In the genomic region with DNA sequence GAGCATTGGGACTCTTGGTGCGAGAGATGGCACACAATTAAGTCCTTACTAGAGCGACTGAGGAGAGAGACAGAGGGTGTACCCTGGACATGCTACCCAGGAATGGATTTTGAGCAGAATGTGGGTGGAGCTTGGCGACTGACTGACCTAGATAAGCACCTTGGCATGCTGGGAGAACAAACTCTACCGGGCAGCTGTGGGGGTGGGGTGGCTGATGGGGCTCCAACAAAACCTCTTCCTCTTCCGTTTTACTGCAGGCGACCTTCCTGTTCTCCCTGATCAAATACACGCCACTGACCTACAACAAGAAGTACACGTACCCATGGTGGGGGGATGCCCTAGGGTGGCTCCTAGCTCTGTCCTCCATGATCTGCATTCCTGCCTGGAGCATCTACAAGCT, we compare ENCODE assay signal across 13 mouse cellular contexts. TPM values are rescaled to one million over a fixed set of nuclear protein-coding genes. Genes with fewer than 3 reads are reported as not detected.
A peak's percentile ranks its signal among the peaks of the same experiment; 100 is the strongest.
DNase-seq lines count a peak whose midpoint lies in the region; ATAC-seq and TF ChIP-seq lines count a peak whose summit lies in the region.
"Had no signal": no experiment of that assay in that cellular context is flagged by ENCODE, and none has a peak within 500 bp of the region (broad histone marks: within the 10 kb centered on the region; RNA-seq: fewer than 3 reads in every experiment).

No protein-coding gene starts in this region.

- no peak overlapping the region for H3K9ac ChIP-seq in MEL (ENCODE audit: control insufficient read depth, low read depth, low read length, poor library complexity, severe bottlenecking)
- peak overlapping the region; percentile 43 for H3K9ac ChIP-seq in liver, embryonic 14.5 days (replicated peaks)
- no peak overlapping the region for H3K9ac ChIP-seq in forebrain, embryonic 15.5 days (replicated peaks)
- H3K9ac ChIP-seq in hindbrain, embryonic 16.5 days (ENCODE audit: low read depth, low read length): no peak overlapping the region
- H3K9ac ChIP-seq: lung, embryonic 15.5 days had no signal

- ATAC-seq in liver, embryonic 14.5 days (ENCODE audit: insufficient read depth): peak; percentile 83
- ATAC-seq in forebrain, embryonic 15.5 days (replicated peaks): no peak
- no peak for ATAC-seq in hindbrain, embryonic 16.5 days

- TF ChIP-seq EP300 in MEL (IDR thresholded peaks at IDR 0.05; ENCODE audit: low read depth in 1 of 2, low read length in 2 of 2): no peak
- peak; percentile 40 for TF ChIP-seq EP300 in liver, embryonic 14.5 days (IDR thresholded peaks at IDR 0.05; ENCODE audit: low read depth)

- H3K4me3 ChIP-seq in MEL (ENCODE audit: control insufficient read depth in 1 of 2, insufficient read depth in 1 of 2, low read depth in 2 of 2, low read length in 2 of 2): no peak overlapping the region
- H3K4me3 ChIP-seq in liver, embryonic 14.5 days (ENCODE audit: insufficient read depth in 1 of 2, low read depth in 2 of 2, low read length in 2 of 2): peak overlapping the region; percentile 50 to 58
- H3K4me3 ChIP-seq in forebrain, embryonic 15.5 days: no peak overlapping the region
- H3K4me3 ChIP-seq in hindbrain, embryonic 16.5 days (ENCODE audit: low read length): no peak overlapping the region
- H3K4me3 ChIP-seq: lung, embryonic 15.5 days had no signal

- no peak for TF ChIP-seq POLR2A in MEL (IDR thresholded peaks at IDR 0.05; ENCODE audit: control insufficient read depth in 1 of 2, insufficient read depth in 1 of 2, low read depth in 1 of 2, low read length in 2 of 2, poor library complexity in 1 of 2)

- no peak for TF ChIP-seq CTCF in MEL (IDR thresholded peaks at IDR 0.05 in 2 of 3, conservative IDR thresholded peaks at IDR 0.05 in 1 of 3; ENCODE audit: control insufficient read depth in 1 of 3, insufficient read depth in 1 of 3, low read depth in 2 of 3, low read length in 3 of 3, poor library complexity in 1 of 3, severe bottlenecking in 1 of 3)
- no peak for TF ChIP-seq CTCF in liver, embryonic 14.5 days (IDR thresholded peaks at IDR 0.05; ENCODE audit: low read depth)

- no peaks in the 10 kb centered on the region for H3K79me2 ChIP-seq in MEL (ENCODE audit: control insufficient read depth, insufficient read depth, low read length, poor library complexity)

- no peak overlapping the region for H3K27ac ChIP-seq in MEL (ENCODE audit: control insufficient read depth, low read depth, low read length)
- no peak overlapping the region; the same call in 1 of the 2 replicates for H3K27ac ChIP-seq in liver, embryonic 14.5 days
- no peak overlapping the region for H3K27ac ChIP-seq in forebrain, embryonic 15.5 days (replicated peaks)
- H3K27ac ChIP-seq in hindbrain, embryonic 16.5 days (ENCODE audit: low read depth, low read length): no peak overlapping the region
- H3K27ac ChIP-seq: lung, embryonic 15.5 days had no signal

- TF ChIP-seq RAD21 in MEL (IDR thresholded peaks at IDR 0.05; ENCODE audit: low read depth, low read length): no peak

- H3K4me1 ChIP-seq in MEL (ENCODE audit: control insufficient read depth in 1 of 2, insufficient read depth in 2 of 2, low read length in 2 of 2): no peaks in the 10 kb centered on the region
- H3K4me1 ChIP-seq in liver, embryonic 14.5 days (replicated peaks; ENCODE audit: control insufficient read depth in 2 of 2, insufficient read depth in 2 of 2, low read length in 1 of 2): peaks cover 10% of the 10 kb centered on the region in 2 experiments
- H3K4me1 ChIP-seq in forebrain, embryonic 15.5 days: no peaks in the 10 kb centered on the region
- H3K4me1 ChIP-seq in hindbrain, embryonic 16.5 days (ENCODE audit: control insufficient read depth, insufficient read depth, low read depth, low read length): no peaks in the 10 kb centered on the region
- H3K4me1 ChIP-seq: lung, embryonic 15.5 days had no signal

- H3K4me2 ChIP-seq in liver, embryonic 14.5 days (ENCODE audit: low read depth): peak overlapping the region; percentile 61
- H3K4me2 ChIP-seq in forebrain, embryonic 15.5 days (replicated peaks): no peak overlapping the region
- H3K4me2 ChIP-seq in hindbrain, embryonic 16.5 days (ENCODE audit: low read length): no peak overlapping the region
- H3K4me2 ChIP-seq: lung, embryonic 15.5 days had no signal

- WGBS in liver, embryonic 14.5 days (ENCODE audit: insufficient replicate concordance): 11% methylated on average over 8 of the region's 8 CpGs
- 75% methylated on average over 8 of the region's 8 CpGs for WGBS in forebrain, embryonic 15.5 days
- 89% methylated on average over 8 of the region's 8 CpGs for WGBS in hindbrain, embryonic 16.5 days

- no peaks in the 10 kb centered on the region for H3K9me3 ChIP-seq in MEL (replicated peaks; ENCODE audit: insufficient read depth, low read length)
- no peaks in the 10 kb centered on the region for H3K9me3 ChIP-seq in liver, embryonic 14.5 days (ENCODE audit: control insufficient read depth, low read length)
- H3K9me3 ChIP-seq in forebrain, embryonic 15.5 days: no peaks in the 10 kb centered on the region
- no peaks in the 10 kb centered on the region for H3K9me3 ChIP-seq in hindbrain, embryonic 16.5 days (ENCODE audit: control insufficient read depth, low read length)
- H3K9me3 ChIP-seq: lung, embryonic 15.5 days had no signal

- H3K27me3 ChIP-seq in MEL (ENCODE audit: control insufficient read depth in 1 of 2, insufficient read depth in 2 of 2, low read length in 2 of 2): no peaks in the 10 kb centered on the region
- no peaks in the 10 kb centered on the region for H3K27me3 ChIP-seq in liver, embryonic 14.5 days (ENCODE audit: control insufficient read depth, insufficient read depth, low read length)
- H3K27me3 ChIP-seq in forebrain, embryonic 15.5 days: no peaks in the 10 kb centered on the region
- H3K27me3 ChIP-seq in hindbrain, embryonic 16.5 days (replicated peaks; ENCODE audit: control insufficient read depth, insufficient read depth, low read length): no peaks in the 10 kb centered on the region
- H3K27me3 ChIP-seq: lung, embryonic 15.5 days had no signal

- DNase-seq in MEL (ENCODE audit: low read depth, low spot score): peak; percentile 4
- DNase-seq in c-Kit-positive CD71-positive TER-119-negative erythroid progenitor cells, embryonic 14.5 days (ENCODE audit: low read depth): peak; percentile 59
- DNase-seq in liver, embryonic 14.5 days (ENCODE audit: low read depth in 3 of 3, low spot score in 3 of 3): peak; percentile 61 to 64 (median 62)
- peak; percentile 41 for DNase-seq in spleen, postnatal 14 days (ENCODE audit: low spot score in 2 of 2)
- DNase-seq in lung, postnatal 14 days: no peak
- no peak for DNase-seq in left cerebral cortex, adult 9 months (ENCODE audit: low spot score in 2 of 2)
- DNase-seq: cerebellum, adult 8-10 months; gastrocnemius, postnatal 10 days; kidney, adult 8-10 months had no signal

- no peaks in the 10 kb centered on the region for H3K36me3 ChIP-seq in MEL (ENCODE audit: control insufficient read depth in 1 of 2, insufficient read depth in 2 of 2, low read length in 2 of 2)
- no peaks in the 10 kb centered on the region for H3K36me3 ChIP-seq in liver, embryonic 14.5 days (replicated peaks; ENCODE audit: control insufficient read depth, insufficient read depth, low read depth)
- no peaks in the 10 kb centered on the region for H3K36me3 ChIP-seq in forebrain, embryonic 15.5 days
- no peaks in the 10 kb centered on the region for H3K36me3 ChIP-seq in hindbrain, embryonic 16.5 days (ENCODE audit: control insufficient read depth, insufficient read depth, low read length)
- H3K36me3 ChIP-seq: lung, embryonic 15.5 days had no signal

TF ChIP-seq in MEL, 35 proteins besides CTCF, POLR2A, EP300 and RAD21:
- TF ChIP-seq USF1 (IDR thresholded peaks at IDR 0.05; ENCODE audit: low read depth, low read length) (no peak), MAZ (IDR thresholded peaks at IDR 0.05; ENCODE audit: low read depth, low read length) (no peak), ZC3H11A (IDR thresholded peaks at IDR 0.05; ENCODE audit: low read depth, low read length) (no peak), ZMIZ1 (IDR thresholded peaks at IDR 0.05; ENCODE audit: low read depth, low read length) (no peak), GABPA (IDR thresholded peaks at IDR 0.05; ENCODE audit: low read depth, low read length) (no peak), BHLHE40 (IDR thresholded peaks at IDR 0.05; ENCODE audit: borderline replicate concordance, low read depth, low read length) (no peak), CHD1 (IDR thresholded peaks at IDR 0.05; ENCODE audit: low read depth, low read length) (no peak), MEF2A (IDR thresholded peaks at IDR 0.05; ENCODE audit: extremely low read depth, insufficient replicate concordance, low read depth, low read length, poor library complexity, severe bottlenecking) (no peak), USF2 (IDR thresholded peaks at IDR 0.05; ENCODE audit: borderline replicate concordance in 1 of 2, insufficient read depth in 1 of 2, low read depth in 1 of 2, low read length in 2 of 2) (no peak), JUND (IDR thresholded peaks at IDR 0.05; ENCODE audit: low read depth, low read length) (no peak), MAX (IDR thresholded peaks at IDR 0.05; ENCODE audit: low read length) (no peak), ZKSCAN1 (IDR thresholded peaks at IDR 0.05; ENCODE audit: low read depth, low read length) (no peak), KAT2A (conservative IDR thresholded peaks at IDR 0.05; ENCODE audit: low read depth, low read length) (no peak), SMC3 (IDR thresholded peaks at IDR 0.05; ENCODE audit: low read depth, low read length) (no peak)

RNA-seq across cellular contexts. Expression of a gene that starts 6.3 kb away (rescaled TPM):
- not detected in 2 replicates for total RNA-seq in MEL (2012; rRNA removed)
- polyA plus RNA-seq in MEL (2012; ENCODE audit: insufficient read depth in 1 of 2, insufficient read length in 2 of 2, low read depth in 1 of 2, low replicate concordance in 2 of 2, missing spikeins in 1 of 2): not detected
- 1.3 and 2.1 TPM in 2 replicates for polyA plus RNA-seq in liver, embryonic 14.5 days (2012; rRNA removed)
- 2.0 and 2.1 TPM in 2 replicates for polyA plus RNA-seq in liver, embryonic 14.5 days (2014; fragmentation: Nextera tagmentation; extraction: Ambion mirVana)
- polyA plus RNA-seq in forebrain, embryonic 15.5 days (2015; fragmentation: Nextera tagmentation; extraction: Ambion mirVana): 0.47 and 0.49 TPM in 2 replicates
- polyA plus RNA-seq in hindbrain, embryonic 16.5 days (2015; fragmentation: Nextera tagmentation; extraction: Ambion mirVana): 2.4 and 2.5 TPM in 2 replicates
- polyA plus RNA-seq: heart, embryonic 16.5 days; lung, embryonic 15.5 days had no signal

RNA-seq across cellular contexts. Expression of a gene that starts 36.5 kb away (rescaled TPM):
- total RNA-seq in MEL (2012; rRNA removed): 1.0 and 1.4 TPM in 2 replicates
- 1 to 10 TPM in 1 of 2 experiments, not detected in 1; 1.5 TPM for polyA plus RNA-seq in MEL (2012; ENCODE audit: insufficient read depth in 1 of 2, insufficient read length in 2 of 2, low read depth in 1 of 2, low replicate concordance in 2 of 2, missing spikeins in 1 of 2)
- polyA plus RNA-seq in liver, embryonic 14.5 days (2012; rRNA removed): 14.9 and 17.2 TPM in 2 replicates
- 19.3 and 21.7 TPM in 2 replicates for polyA plus RNA-seq in liver, embryonic 14.5 days (2014; fragmentation: Nextera tagmentation; extraction: Ambion mirVana)
- 16.4 and 18.6 TPM in 2 replicates for polyA plus RNA-seq in forebrain, embryonic 15.5 days (2015; fragmentation: Nextera tagmentation; extraction: Ambion mirVana)
- polyA plus RNA-seq in hindbrain, embryonic 16.5 days (2015; fragmentation: Nextera tagmentation; extraction: Ambion mirVana): 55.2 and 61.7 TPM in 2 replicates

Comparison
In these comparisons a context has a peak if more than half of its experiments do, and no peak if none do; other contexts are left out.
1. DNase-seq: peak in MEL (single experiment), c-Kit-positive CD71-positive TER-119-negative erythroid progenitor cells, embryonic 14.5 days (single experiment), liver, embryonic 14.5 days (3 of 3) and spleen, postnatal 14 days (2 of 2); none in lung, postnatal 14 days (single experiment) and left cerebral cortex, adult 9 months (0 of 2).
2. H3K4me3 ChIP-seq: peak in liver, embryonic 14.5 days (2 of 2); none in MEL (0 of 2), forebrain, embryonic 15.5 days (single experiment) and hindbrain, embryonic 16.5 days (single experiment).